Mouse (Mus musculus) cerebral cortex, adult 2 months (tissue): ENCODE results near the gene Efna5.

Source experiments
- WGBS: fragments of 180-500 bp; shearing (Covaris S2); methylation state at CpG from one replicate; pipeline ENCODE4 v1.1.7; 2018; 5-methylcytosine and 5-hydroxymethylcytosine counted together

Efna5 gene

DNA sequence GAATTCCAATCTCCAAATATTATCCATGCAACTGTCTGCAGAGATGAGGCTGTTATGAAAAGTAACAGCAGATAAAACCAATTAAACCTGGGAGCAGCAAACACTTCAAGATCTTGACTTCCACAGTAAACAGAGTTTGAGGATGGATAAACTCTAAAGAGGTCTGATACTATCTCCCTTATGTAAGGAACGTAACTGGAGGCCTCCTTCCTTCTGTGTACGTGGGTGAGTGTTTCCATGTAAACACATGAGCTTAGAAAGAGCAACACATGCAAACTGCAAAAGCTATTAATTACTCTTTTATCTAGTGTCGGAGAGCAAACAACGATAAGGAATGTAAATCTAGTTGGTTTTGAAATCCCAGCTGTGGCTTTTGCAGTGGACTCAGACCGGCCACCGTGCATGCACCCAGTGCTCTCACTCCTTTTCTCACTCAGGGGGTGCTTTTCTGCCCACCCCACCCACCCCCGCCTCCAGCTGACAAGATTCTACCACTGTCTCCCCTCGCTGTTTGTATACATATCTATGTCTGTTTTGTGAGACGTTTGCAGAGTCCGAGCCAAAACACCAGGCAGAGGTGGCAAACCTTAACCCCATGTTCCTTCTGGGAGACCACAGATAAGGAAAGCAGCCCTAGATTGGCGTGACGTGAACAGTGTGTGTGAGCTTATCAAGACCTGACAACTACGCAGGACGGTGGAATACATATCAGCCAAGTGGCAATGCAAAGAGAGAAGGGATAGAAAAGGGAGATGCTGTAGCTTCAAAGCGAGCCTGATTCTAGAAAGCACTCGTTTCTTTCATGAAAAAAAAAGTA lies 132.1 kb downstream of the Efna5 start:
- 73% methylated on average over 16 of the region's 16 CpGs for WGBS

DNA sequence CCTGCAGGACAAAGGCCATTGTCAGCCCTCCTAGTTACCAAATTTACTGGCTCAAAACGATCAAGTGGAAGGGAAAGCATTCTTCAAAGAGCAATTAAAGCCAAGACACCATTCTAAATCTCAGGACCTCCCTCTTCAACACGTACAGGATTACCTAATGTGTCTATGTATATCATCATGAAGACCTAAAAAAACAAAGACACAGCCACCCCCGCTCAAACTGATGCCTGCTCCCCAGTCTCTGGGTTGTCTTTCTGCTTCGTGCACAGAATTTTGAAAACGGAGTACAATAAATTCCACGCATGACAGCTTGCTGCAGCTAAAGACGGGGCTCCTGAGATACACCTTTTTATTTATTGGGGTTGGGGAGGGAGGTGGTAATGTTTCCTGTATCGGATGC lies 133.7 kb downstream of the Efna5 start:
- 68% methylated on average over 8 of the region's 8 CpGs for WGBS

DNA sequence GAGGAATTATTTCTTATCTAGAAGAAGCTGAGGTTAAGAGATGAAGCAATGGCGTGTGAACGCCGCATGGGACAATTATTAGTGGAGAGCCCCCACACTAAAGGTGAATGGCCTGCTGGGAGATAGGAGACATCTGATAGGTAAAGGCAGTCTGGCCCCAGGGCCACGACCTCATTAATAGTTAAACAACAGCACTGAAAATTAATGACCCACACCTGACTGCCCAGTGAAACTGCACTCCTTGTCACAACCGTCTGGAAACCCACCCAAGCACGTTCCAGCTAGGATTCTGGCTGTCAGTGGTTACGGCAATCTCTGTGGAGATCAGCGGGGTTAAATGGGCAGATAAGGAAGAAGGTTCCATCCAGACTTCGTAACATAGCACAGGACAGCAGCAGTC lies 134.3 kb downstream of the Efna5 start:
- 91% methylated on average over 9 of the region's 9 CpGs for WGBS

DNA sequence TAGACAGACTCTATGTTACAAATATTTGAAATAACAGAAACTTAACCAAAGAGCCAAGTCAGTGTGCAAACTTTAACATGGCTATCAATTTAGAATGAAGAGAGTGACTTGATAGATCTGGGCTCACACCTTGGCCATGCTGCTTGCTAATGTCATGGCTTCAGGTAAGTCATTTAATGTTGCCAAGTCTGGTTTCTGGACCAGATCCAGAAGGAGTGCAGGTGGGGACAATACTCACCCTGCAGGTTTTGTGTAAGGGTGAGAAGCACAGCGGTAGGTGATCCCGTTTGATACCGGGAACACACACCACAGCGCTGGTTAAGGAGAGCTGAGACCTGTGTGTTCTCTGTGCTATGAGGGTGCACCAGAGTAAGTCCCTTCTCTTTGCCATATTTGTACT lies 135.8 kb downstream of the Efna5 start:
- 92% methylated on average over 4 of the region's 4 CpGs for WGBS

DNA sequence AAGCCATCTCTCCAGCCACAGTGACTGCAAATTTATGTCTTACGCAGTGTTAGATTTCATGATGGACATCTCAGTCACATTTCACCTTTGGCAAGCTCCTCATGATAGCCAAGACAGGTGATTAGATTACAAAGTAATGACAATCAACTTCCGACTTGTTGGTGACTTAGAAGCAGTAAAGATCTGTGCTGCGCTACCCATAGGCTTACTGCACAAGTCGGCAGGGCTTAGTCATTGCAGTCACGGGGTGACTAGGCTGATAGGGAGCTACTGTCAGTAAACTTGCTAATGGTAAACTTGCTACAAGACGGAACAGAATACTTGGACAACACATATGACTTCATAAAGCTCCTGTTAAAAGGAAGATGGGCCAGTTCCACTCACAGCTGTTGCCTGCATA lies 136.9 kb downstream of the Efna5 start:
- WGBS, result 86% methylated on average over 6 of the region's 6 CpGs

DNA sequence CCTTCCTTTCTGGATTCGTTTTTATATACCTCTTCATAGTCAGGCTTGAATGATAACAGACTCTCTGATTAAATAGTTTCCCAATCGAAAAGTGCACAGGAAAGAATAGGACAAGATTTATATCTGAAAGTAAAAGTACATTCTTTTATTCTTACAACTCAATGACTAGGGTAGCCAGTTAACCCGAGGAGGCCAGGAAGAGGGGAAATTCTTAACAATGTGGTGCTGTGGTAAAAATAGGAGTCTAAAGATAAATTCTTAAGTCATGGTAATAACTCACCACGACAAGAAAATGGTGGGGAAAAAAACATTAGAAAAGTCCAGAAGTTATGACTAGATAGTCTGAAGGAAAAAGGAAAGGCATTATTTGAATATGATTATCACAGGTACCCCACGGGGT lies 139.4 kb downstream of the Efna5 start:
- 74% methylated on average over 5 of the region's 5 CpGs for WGBS

DNA sequence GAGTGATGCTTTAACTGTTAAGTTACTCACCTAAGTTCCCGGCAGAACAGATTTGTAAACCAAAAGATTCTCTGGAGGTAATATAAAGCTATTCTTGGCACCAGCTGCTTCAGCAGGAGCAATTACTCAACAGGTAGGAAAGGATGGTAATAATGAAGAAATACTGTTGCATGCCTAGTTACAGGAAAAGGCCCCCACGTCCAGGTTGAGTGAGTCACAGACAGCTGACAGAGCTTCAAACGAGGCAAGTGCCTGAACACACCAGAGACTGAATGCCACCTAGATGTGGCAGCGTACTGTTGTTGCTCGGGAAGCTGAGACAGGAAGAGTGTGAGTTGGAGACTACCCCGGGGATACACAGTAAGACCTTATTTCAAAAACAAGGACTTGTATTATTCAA lies 140.1 kb downstream of the Efna5 start:
- WGBS, result 60% methylated on average over 6 of the region's 6 CpGs

DNA sequence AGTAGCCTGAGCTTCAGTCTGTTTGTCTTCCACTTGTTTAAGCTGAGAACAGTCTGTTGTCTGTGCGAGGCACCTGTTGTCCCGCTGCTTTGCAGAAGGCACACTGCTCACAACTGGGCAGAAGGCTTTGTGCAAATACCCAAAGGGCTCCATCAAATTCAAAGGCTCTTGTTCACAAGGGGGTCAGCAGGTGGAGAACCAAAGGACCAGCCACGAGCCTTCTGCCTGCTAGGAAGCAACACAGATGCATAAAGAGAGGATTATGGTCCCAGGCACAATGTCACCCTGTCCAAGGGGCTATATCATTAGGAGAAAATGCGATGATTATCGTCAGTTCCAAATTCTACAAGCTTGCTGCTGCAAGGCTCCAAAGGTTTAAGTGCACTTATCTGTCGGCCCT lies 141.1 kb downstream of the Efna5 start:
- WGBS, result 69% methylated on average over 6 of the region's 6 CpGs

DNA sequence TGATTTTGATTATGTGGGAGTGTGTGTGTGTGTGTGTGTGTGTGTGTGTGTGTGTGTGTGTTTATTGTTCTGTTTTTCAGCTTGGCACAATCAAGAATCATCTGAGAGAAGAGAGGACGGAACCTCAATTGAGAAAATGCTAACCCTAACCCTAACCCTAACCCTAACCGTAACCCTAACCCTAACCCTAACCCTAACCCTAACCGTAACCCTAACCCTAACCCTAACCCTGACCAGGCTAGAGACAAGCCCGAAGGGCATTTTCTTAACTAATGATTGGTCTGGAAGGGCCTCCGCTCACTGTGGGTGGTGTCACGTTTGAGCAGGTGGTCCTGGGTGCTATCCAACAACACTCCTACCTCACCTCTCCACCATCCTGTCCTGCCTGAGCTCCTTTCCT lies 143.7 kb downstream of the Efna5 start:
- 97% methylated on average over 6 of the region's 6 CpGs for WGBS

DNA sequence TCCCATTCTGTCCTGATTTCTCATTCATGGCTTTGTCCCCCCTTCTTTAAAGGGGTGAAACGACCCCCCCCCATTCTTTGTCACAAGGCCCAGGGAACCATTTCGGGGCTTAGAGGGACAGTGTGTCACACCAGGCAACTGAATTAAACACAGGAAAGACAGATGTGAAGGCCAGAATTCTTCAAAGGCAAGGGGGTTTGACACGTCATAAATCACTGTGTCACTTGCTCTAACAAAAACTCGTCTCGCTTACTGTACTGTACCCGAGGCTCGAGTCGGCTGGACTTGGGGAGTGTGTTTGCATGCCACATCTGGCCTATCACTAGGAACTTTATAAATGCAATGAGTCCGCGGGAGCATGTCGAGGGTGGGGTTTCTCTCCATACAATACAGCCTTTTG lies 145.2 kb downstream of the Efna5 start:
- WGBS, result 64% methylated on average over 11 of the region's 11 CpGs

DNA sequence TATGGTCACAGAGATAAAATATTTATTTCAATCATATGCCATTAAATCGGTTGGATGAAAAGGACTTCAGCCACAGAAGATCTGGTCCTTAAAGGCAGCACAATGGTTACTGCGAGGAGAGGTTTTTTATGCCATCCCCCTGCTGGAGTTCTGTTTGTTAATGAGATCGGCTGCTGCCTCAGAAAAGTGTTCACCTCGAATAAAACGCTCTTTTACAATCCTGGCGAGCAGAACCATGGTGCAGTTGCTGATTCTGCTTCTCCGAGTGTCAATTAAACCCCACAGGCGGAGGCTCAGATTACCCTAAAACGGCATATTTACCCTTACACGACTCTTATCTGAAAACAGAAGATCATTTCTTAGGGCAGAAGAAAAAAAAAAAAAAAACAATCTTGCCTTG lies 146.2 kb downstream of the Efna5 start:
- 40% methylated on average over 10 of the region's 10 CpGs for WGBS

DNA sequence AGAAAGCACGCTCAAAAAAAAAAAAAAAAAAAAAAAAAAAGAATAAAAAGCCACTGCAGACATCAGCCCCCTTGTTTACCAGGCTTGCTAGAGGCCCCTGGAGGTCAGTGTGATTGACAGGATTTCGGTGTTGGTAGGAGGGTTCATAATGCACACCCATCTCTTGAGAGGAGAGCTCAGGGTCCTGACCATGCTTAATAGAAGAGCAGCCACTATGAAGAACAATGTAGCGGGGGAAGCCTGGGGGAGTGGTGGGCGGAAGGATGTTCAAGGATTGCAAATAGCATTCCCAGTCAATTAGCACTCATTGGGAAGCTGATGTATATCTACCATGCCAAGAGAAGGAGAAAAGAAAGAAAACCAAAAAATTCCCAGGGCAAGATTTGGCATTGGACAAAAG lies 147.1 kb downstream of the Efna5 start:
- 62% methylated on average over 4 of the region's 4 CpGs for WGBS

DNA sequence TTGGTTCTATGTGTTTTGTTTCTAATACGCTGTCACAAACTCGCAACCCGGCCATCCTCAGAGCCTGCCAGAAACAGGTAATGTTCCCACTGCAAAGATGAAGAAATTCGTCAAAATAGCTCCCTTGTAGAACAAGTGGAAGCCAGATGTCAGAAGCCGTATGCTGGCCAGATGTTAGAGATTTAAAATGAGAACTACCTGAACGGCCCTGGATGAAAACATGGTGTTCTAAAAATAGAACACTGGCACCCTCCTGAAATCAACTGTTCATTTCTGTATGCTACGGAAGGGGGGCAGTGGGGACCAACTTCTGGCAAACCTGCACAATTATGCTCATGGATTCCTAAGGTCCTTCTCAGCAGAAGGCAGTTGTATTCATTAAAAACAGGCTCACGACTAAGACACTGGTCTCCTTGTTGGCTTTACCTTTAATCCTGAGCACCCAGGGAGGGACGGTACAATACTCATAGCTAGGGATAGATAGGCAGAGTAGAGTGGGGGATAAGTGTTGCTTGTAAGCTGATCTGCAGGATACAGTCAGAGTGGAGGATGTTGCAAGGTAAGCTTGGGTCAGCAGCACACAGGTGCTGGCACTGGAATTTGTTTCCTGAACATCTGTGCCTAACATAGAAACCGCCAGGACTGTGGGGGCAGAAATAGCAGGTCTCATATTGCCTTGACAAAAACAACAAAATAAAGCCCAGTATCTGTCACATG lies 151.2 kb downstream of the Efna5 start:
- WGBS, result 72% methylated on average over 10 of the region's 10 CpGs

DNA sequence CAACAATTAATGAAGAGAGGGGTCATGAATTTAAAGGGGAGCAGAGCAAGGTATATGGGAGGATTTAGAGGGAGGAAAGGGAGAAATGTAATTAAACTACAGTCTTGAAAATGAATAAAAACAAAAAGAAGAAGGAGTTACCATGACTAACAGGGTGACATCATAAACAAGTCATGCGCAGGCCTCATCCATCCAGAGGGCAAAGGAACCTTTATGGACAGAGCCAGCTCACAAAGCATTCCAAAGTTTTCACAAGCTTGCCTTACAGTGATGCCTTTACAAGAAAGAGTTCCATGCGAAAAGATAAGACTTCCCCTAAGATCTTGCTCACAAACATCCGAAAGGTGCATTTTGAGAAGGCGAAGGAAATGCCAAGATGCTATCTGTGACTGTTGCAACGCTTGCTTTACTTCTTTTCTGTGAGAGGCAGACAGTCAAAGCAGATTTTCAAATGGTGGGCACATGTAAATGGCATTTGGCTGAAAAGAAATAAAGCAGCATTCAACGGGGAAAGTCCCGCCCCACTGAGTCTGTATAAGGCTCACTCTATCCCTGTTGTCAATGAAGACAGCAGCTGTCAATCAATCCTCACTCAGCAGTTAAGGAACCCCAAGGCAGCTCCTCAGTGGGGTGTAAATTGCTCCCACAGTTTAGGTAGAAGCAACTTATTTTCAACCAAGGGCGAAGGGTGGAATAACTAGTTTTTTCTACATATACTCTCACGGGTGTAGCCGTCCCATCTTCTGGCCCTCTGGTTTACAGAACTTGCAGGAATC lies 152.8 kb downstream of the Efna5 start:
- WGBS, result 68% methylated on average over 10 of the region's 10 CpGs

DNA sequence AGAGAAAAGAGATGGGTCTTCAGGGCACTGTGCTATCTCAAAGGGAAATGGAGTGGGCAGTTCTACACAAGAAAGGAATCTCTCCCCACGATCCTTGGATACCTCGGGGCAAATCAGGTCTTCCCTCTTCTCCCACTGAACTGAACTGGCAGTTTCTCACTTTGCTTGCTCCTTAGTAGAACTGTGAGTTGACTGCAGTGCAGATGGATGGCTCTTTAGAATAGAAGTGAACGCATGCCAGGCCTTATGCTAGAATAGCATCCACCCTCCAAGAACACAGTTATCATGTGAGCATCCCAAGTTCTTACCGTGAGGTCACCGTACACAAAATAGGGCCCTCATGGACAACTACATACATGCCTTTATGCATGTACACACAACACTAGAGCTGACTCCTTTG lies 155.0 kb downstream of the Efna5 start:
- 55% methylated on average over 5 of the region's 5 CpGs for WGBS

DNA sequence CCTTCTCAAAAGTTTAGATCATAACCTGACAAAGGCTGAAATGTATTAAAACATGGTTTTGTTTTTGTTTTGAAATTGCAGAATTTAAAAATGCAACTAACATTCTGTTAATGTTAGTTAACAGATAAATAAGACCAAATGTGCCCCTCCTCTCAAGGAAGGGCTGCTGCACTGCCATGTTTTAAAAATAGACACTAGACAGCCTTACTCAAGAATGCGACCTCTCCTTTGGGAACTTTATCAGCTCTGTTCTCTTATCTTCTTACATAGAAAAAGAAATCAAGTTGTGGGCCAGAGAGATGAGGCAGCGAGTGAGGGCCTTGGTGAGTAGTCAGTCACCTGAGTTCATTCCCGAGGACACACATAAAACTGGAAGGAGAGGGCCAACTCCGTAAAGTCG lies 158.2 kb downstream of the Efna5 start:
- WGBS, result 69% methylated on average over 5 of the region's 5 CpGs

DNA sequence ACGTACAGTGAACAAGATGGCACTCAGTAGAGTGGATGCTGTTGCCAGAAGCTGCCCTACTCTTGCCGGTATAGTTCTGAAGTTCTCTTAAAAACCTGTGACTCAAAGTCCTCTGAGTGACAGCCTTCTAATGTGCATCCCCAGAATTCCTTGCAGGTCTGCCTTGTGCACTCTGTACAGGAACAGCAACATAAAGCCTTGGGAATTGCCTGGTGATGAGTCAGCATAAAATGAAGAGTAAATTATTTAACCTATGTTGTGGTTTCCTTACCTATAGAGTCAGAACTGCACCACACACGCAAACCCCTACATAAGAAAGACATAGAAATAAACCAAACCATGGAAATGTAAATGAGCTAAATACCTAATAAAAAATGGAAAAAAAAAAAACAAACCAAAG lies 159.5 kb downstream of the Efna5 start:
- 74% methylated on average over 3 of the region's 3 CpGs for WGBS

DNA sequence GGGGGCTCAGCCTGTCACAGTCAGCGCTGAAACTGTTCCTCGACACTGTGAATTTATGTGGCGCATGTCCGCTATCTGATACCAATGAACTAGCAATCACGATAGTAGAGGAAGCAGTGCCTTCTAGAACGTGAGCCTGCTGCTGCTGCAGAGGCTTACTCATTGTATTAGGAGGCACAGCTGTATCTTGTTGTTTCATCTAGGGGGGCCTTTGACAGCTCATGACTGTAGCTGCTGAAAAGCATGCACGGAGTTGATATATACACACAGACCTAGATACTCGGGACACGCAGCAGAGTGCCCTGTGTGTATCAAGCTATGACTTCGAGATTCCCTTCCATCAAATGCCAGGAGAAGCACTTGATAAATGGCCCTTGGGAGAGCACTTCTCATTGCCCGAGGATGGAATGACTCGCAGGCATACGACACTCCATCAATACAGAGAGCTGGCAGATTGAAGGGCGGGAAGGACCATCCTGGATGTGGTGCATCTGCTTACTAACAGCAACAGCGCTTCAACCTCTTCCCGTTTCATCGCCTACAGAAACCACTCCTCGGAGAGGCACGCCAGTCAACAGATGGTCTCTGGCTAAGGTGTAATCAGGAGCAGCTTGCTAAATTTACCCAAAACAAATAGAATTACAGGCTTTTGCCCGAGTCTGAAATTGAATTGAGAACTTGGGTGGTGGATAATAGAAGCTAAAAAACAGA lies 160.2 kb downstream of the Efna5 start:
- 66% methylated on average over 20 of the region's 20 CpGs for WGBS

DNA sequence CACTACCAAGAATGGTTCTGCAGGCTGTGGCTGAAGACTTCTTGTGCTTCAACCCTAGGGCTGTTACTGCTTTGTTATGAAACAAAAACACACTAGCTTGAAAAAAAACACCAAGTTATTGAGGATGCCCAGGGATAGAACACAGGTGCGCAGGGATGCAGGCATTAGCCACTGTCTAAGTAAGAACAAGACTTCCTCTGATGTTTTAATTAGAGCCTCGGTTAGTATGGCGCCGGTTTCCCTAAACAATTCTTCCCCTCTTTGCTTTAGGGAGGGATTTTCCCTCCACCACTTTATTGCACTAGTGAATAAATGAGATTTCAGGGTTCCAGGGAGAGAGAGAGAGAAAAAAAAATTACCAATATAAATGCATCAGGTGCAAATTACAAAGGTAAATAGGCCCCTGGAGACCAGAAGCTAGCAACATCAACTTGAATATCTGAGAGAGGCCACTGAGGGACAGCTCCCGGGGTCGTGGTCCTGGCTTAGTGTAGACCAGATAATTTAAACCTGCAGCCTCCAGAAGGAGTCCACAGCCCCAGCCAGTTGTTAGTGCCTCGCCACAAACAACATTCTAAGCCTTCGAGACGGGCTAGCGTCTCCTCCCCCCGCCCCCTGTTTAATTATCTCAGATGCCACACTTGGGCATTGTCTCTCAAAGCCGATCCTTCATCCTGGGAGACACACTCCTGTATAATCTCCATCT lies 163.5 kb downstream of the Efna5 start:
- WGBS, result 66% methylated on average over 12 of the region's 12 CpGs

DNA sequence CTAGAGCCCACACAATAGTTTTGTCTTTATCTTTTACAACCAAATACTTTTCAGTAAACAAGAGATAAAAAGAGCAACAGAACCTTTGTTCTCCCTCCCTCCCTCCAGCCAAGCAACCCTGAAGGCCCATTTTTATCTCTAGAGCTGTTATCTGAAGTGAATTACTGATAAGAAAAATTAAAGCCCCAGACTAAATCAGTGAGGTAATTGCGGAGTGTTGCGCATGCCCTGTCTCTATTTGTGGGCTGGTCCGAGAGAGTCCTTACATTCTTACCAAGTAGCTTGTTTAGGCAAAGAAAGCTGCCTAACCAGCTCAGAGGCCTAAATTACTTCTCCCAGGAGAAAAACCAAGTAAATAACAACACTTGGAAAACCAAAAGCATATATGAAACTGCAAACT lies 167.7 kb downstream of the Efna5 start:
- WGBS, result 98% methylated on average over 3 of the region's 3 CpGs

DNA sequence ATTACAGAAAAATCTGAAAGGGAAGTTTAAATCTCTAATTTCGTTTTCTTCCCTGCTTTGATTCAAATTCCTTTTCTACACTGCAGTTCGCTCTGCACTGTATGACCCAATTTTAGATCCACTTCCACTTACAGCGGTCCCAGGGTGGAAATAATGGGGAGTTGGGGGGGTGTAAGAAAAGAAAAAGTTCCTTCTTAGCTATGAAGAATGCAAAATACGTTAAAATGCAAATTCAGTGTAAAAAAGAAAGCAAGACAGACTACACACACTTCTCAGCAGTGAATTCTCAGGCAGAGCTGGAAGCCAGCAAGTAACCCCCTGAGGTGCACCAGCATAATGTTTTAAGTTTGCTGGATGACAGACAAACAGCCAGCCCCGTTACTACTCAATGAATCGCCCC lies 174.7 kb downstream of the Efna5 start:
- WGBS, result 31% methylated on average over 6 of the region's 6 CpGs
